Mouse (Mus musculus) left cerebral cortex, adult 8-10 months (tissue): ENCODE measurements at regions not wholly inside any gene's neighbourhood (a gene's known extent, or its start where the extent isn't known, plus 50 kb on each side); places are given as distances from the start of the nearest gene placed in this dataset.

ENCODE experiments used
- DNase-seq, 2 experiments: peaks; one replicate each; pipeline ENCODE4 v3.0.0; 2022; ENCODE audit warnings: low spot score in 2 of 2

- DNase-seq = no peak
Observed at GRCm38 (mm10) chr17:76205082-76205481, 653.3 kb upstream of the Fam98a start.

GRCm38 (mm10) chr17:76184813-76185212, 633.1 kb upstream of the Fam98a start:
- DNase-seq = no peak

- DNase-seq = no peak
Observed at GRCm38 (mm10) chr17:76136660-76137495, 585.1 kb upstream of the Fam98a start.

GRCm38 (mm10) chr17:76134030-76134429, 582.3 kb upstream of the Fam98a start:
- DNase-seq = no peak

GRCm38 (mm10) chr17:76125260-76125659, 573.5 kb upstream of the Fam98a start:
- peak in 1 of 2 experiments; percentile 39 for DNase-seq

- no peak for DNase-seq
Observed at GRCm38 (mm10) chr17:76111315-76112195, 559.8 kb upstream of the Fam98a start.

GRCm38 (mm10) chr17:76110856-76111255, 559.1 kb upstream of the Fam98a start:
- no peak for DNase-seq

GRCm38 (mm10) chr17:76083536-76083935, 531.8 kb upstream of the Fam98a start:
- no peak for DNase-seq

- DNase-seq = no peak
Observed at GRCm38 (mm10) chr17:76081780-76082179, 530.0 kb upstream of the Fam98a start.

- DNase-seq = no peak
Observed at GRCm38 (mm10) chr17:76046438-76046837, 494.7 kb upstream of the Fam98a start.

GRCm38 (mm10) chr17:76032710-76033109, 481.0 kb upstream of the Fam98a start:
- DNase-seq = no peak

- DNase-seq = no peak
Observed at GRCm38 (mm10) chr17:76008011-76008410, 456.3 kb upstream of the Fam98a start.

GRCm38 (mm10) chr17:76002836-76003235, 451.1 kb upstream of the Fam98a start:
- no peak for DNase-seq

- DNase-seq = no peak
Observed at GRCm38 (mm10) chr17:75961371-75961770, 409.6 kb upstream of the Fam98a start.

GRCm38 (mm10) chr17:75936686-75937380, 385.1 kb upstream of the Fam98a start:
- DNase-seq = peak in 1 of 2 experiments; percentile 8

- peak in 1 of 2 experiments; percentile 7 for DNase-seq
Observed at GRCm38 (mm10) chr17:75931022-75931421, 379.3 kb upstream of the Fam98a start.

GRCm38 (mm10) chr17:75920240-75920639, 368.5 kb upstream of the Fam98a start:
- no peak for DNase-seq

GRCm38 (mm10) chr17:75917020-75917419, 365.3 kb upstream of the Fam98a start:
- no peak for DNase-seq

GRCm38 (mm10) chr17:75916590-75916989, 364.8 kb upstream of the Fam98a start:
- no peak for DNase-seq

- no peak for DNase-seq
Observed at GRCm38 (mm10) chr17:75915256-75915655, 363.5 kb upstream of the Fam98a start.

- no peak for DNase-seq
Observed at GRCm38 (mm10) chr17:75907085-75907484, 355.3 kb upstream of the Fam98a start.

- DNase-seq = no peak
Observed at GRCm38 (mm10) chr17:75906643-75907042, 354.9 kb upstream of the Fam98a start.
